In genomic region chr5:143471953-143472618, GRCm38 (mm10) we compare ENCODE assay signal across 13 mouse cellular contexts. TPM values are rescaled to one million over a fixed set of nuclear protein-coding genes. Genes with fewer than 3 reads are reported as not detected.
DNase-seq lines count a peak whose midpoint lies in the region; ATAC-seq and TF ChIP-seq lines count a peak whose summit lies in the region.
"Had no signal": no experiment of that assay in that cellular context is flagged by ENCODE, and none has a peak within 500 bp of the region (broad histone marks: within the 10 kb centered on the region; RNA-seq: fewer than 3 reads in every experiment).

No protein-coding gene starts in this region.

- no peak overlapping the region for H3K4me2 ChIP-seq in heart, embryonic 13.5 days
- no peak overlapping the region for H3K4me2 ChIP-seq in liver, embryonic 14.5 days (ENCODE audit: low read depth)
- H3K4me2 ChIP-seq: lung, embryonic 14.5 days had no signal

- TF ChIP-seq EP300 in liver, embryonic 14.5 days (IDR thresholded peaks at IDR 0.05; ENCODE audit: low read depth) = no peak

- no peak overlapping the region for H3K9ac ChIP-seq in heart, embryonic 13.5 days
- no peak overlapping the region for H3K9ac ChIP-seq in liver, embryonic 14.5 days (replicated peaks)
- H3K9ac ChIP-seq: lung, embryonic 14.5 days had no signal

- H3K9me3 ChIP-seq in heart, embryonic 13.5 days = no peaks in the 10 kb centered on the region
- no peaks in the 10 kb centered on the region for H3K9me3 ChIP-seq in liver, embryonic 14.5 days (ENCODE audit: control insufficient read depth, low read length)
- H3K9me3 ChIP-seq: forebrain, embryonic 10.5 days had no signal

- H3K4me3 ChIP-seq in heart, embryonic 13.5 days = no peak overlapping the region
- H3K4me3 ChIP-seq in liver, embryonic 14.5 days (ENCODE audit: insufficient read depth in 1 of 2, low read depth in 2 of 2, low read length in 2 of 2) = no peak overlapping the region
- H3K4me3 ChIP-seq: forebrain, embryonic 10.5 days; myocyte had no signal

- TF ChIP-seq CTCF in liver, embryonic 14.5 days (IDR thresholded peaks at IDR 0.05; ENCODE audit: low read depth) = no peak

- intact Hi-C loops in heart, postnatal 36 days (cut with DNase I) = no loop called here

- H3K36me3 ChIP-seq in heart, embryonic 13.5 days = peaks cover 74% of the 10 kb centered on the region
- H3K36me3 ChIP-seq in liver, embryonic 14.5 days (replicated peaks; ENCODE audit: control insufficient read depth, insufficient read depth, low read depth) = peaks cover 20% of the 10 kb centered on the region

- peaks cover 15% of the 10 kb centered on the region for H3K4me1 ChIP-seq in heart, embryonic 13.5 days
- H3K4me1 ChIP-seq in liver, embryonic 14.5 days (replicated peaks; ENCODE audit: control insufficient read depth in 2 of 2, insufficient read depth in 2 of 2, low read length in 1 of 2) = peaks cover 0 to 3% of the 10 kb centered on the region in 2 experiments; a peak in 1 of 4 replicates
- H3K4me1 ChIP-seq: forebrain, embryonic 10.5 days had no signal

- 80% methylated on average over 9 of the region's 9 CpGs for WGBS in heart, embryonic 13.5 days
- 72% methylated on average over 9 of the region's 9 CpGs for WGBS in liver, embryonic 14.5 days (ENCODE audit: insufficient replicate concordance)

- DNase-seq in heart, postnatal 36 days = no peak
- DNase-seq in right cerebral cortex, adult 18-20 months = peak; percentile 86
- no peak for DNase-seq in right cerebral cortex, postnatal 4 days
- peak in 2 of 3 experiments; percentile 47 to 51 for DNase-seq in liver, embryonic 14.5 days (ENCODE audit: low read depth in 3 of 3, low spot score in 3 of 3)
- no peak for DNase-seq in cerebellum, postnatal 14 days
- DNase-seq: cerebellum, adult 9-10 months; gastrocnemius, postnatal 25 days; lung, embryonic 14.5 days; thymus, adult 2 months had no signal

- H3K27me3 ChIP-seq in heart, embryonic 13.5 days (replicated peaks) = no peaks in the 10 kb centered on the region
- H3K27me3 ChIP-seq in liver, embryonic 14.5 days (ENCODE audit: control insufficient read depth, insufficient read depth, low read length) = no peaks in the 10 kb centered on the region

- 0 out of 2 replicates have a peak overlapping the region, but pooled peaks have one; percentile 75 for H3K27ac ChIP-seq in heart, embryonic 13.5 days (replicated peaks)
- no peak overlapping the region for H3K27ac ChIP-seq in liver, embryonic 14.5 days
- H3K27ac ChIP-seq: forebrain, embryonic 10.5 days had no signal

- ATAC-seq in heart, embryonic 13.5 days (ENCODE audit: extremely low read depth, insufficient number of reproducible peaks, low FRiP score, low TSS enrichment) = no peak
- ATAC-seq in liver, embryonic 14.5 days (ENCODE audit: insufficient read depth) = no peak
- no peak for ATAC-seq in inflammation-experienced regulatory T-cells, adult 6 months

RNA-seq across cellular contexts. Expression of gene Daglb, which starts 7.7 kb away (rescaled TPM):
- 9.0 and 9.1 TPM in 2 replicates for polyA plus RNA-seq in heart, embryonic 13.5 days (2015; fragmentation: Nextera tagmentation; extraction: Ambion mirVana)
- total RNA-seq in heart, postnatal 36 days (2021) = 1 to 10 TPM; 8.2 to 9.0 TPM
- 4.9 TPM in 2 replicates for polyA plus RNA-seq in liver, embryonic 14.5 days (2012; rRNA removed)
- 4.5 and 5.4 TPM in 2 replicates for polyA plus RNA-seq in liver, embryonic 14.5 days (2014; fragmentation: Nextera tagmentation; extraction: Ambion mirVana)
- polyA plus RNA-seq in inflammation-experienced regulatory T-cells, adult 6 months (2017; shearing (Covaris generic)) = 10 to 100 TPM in 2 of 3 experiments, 1 to 10 TPM in 1; 9.5 to 13.0 (median 12.7) TPM

RNA-seq across cellular contexts. Expression of gene Rac1, which starts 55.8 kb away (rescaled TPM):
- polyA plus RNA-seq in heart, embryonic 13.5 days (2015; fragmentation: Nextera tagmentation; extraction: Ambion mirVana) = 352 and 355 TPM in 2 replicates
- total RNA-seq in heart, postnatal 36 days (2021) = 100 to 1,000 TPM; 239 to 240 TPM
- polyA plus RNA-seq in liver, embryonic 14.5 days (2012; rRNA removed) = 53.9 and 115 TPM in 2 replicates
- 146 and 161 TPM in 2 replicates for polyA plus RNA-seq in liver, embryonic 14.5 days (2014; fragmentation: Nextera tagmentation; extraction: Ambion mirVana)
- polyA plus RNA-seq in inflammation-experienced regulatory T-cells, adult 6 months (2017; shearing (Covaris generic)) = 10 to 100 TPM; 57.1 to 67.7 (median 60.8) TPM

Comparison
In these comparisons a context has a peak if more than half of its experiments do, and no peak if none do; other contexts are left out.
1. DNase-seq: peak in right cerebral cortex, adult 18-20 months (single experiment) and liver, embryonic 14.5 days (2 of 3); none in heart, postnatal 36 days (0 of 2), right cerebral cortex, postnatal 4 days (single experiment) and cerebellum, postnatal 14 days (0 of 2).